Mouse (Mus musculus) liver, postnatal 0 days (tissue): ENCODE results near the gene Gm49405. TPM values are rescaled to one million over a fixed set of nuclear protein-coding genes. Genes with fewer than 3 reads are reported as not detected.

Experiments used
- ATAC-seq: fragments of 200-750 bp; cut with Nextera tagmentation; 2 replicates; pipeline ENCODE4 v1.8.0; 2017; ENCODE audit warnings: mild to moderate bottlenecking, moderate library complexity
- DNase-seq: peaks from one replicate; pipeline ENCODE4 v3.0.0-alpha.2; 2016
- H3K27ac ChIP-seq: fragments of 300-500 bp; sonication (generic); 2 replicates; pipeline ENCODE4 v1.5.1; 2014; ENCODE audit warnings: antibody characterized with exemption, moderate library complexity, mild to moderate bottlenecking, low read depth
- H3K27me3 ChIP-seq: fragments of 300-500 bp; sonication (generic); 2 replicates; pipeline ENCODE4 v1.6.1; 2014; ENCODE audit warnings: low read length, control low read depth, mixed read lengths; ENCODE audit not compliant: insufficient read depth
- H3K36me3 ChIP-seq: fragments of 300-500 bp; sonication (generic); replicated peaks from 2 replicates; pipeline ENCODE4 v1.6.1; 2014; ENCODE audit warnings: mild to moderate bottlenecking, control low read depth, low read length, moderate library complexity, mixed read lengths; ENCODE audit not compliant: insufficient read depth
- H3K4me1 ChIP-seq: fragments of 300-500 bp; sonication (generic); 2 replicates; pipeline ENCODE4 v1.6.1; 2014; ENCODE audit warnings: antibody characterized with exemption, mild to moderate bottlenecking, control low read depth; ENCODE audit not compliant: insufficient read depth
- H3K4me2 ChIP-seq: fragments of 300-500 bp; sonication (generic); 2 replicates; pipeline ENCODE4 v1.6.1; 2014; ENCODE audit warnings: low read depth, mild to moderate bottlenecking, low read length, moderate library complexity, mixed read lengths
- H3K4me3 ChIP-seq: fragments of 300-500 bp; sonication (generic); 2 replicates; pipeline ENCODE4 v1.5.1; 2014; ENCODE audit warnings: low read depth, low read length
- H3K9ac ChIP-seq: fragments of 300-500 bp; sonication (generic); replicated peaks from 2 replicates; pipeline ENCODE4 v1.6.1; 2014; ENCODE audit warnings: mild to moderate bottlenecking, moderate library complexity
- H3K9me3 ChIP-seq: fragments of 300-500 bp; sonication (generic); 2 replicates; pipeline ENCODE4 v1.6.1; 2016; ENCODE audit warnings: mild to moderate bottlenecking, control low read depth, low read length, mixed read lengths
- CTCF ChIP-seq: sonication (generic); IDR thresholded peaks from 2 replicates; pipeline ENCODE4 v1.5.1; 2016; ENCODE audit warnings: antibody characterized with exemption, low read depth
- EP300 ChIP-seq: IDR thresholded peaks from 2 replicates; pipeline ENCODE4 v1.6.1; 2016; ENCODE audit warnings: antibody characterized with exemption, low read depth, mild to moderate bottlenecking
- WGBS: fragments of 180-500 bp; shearing (Covaris S2); extraction: QIAGEN DNeasy Blood & Tissue Kit; methylation state at CpG from one replicate; pipeline ENCODE4 v1.1.7; 2014; ENCODE audit not compliant: insufficient replicate concordance; 5-methylcytosine and 5-hydroxymethylcytosine counted together
- polyA plus RNA-seq: library from polyadenylated mRNA; unstranded; fragments of >200 nt; fragmentation: Nextera tagmentation; extraction: Ambion mirVana; gene quantifications from 2 replicates; pipeline ENCODE4 v1.2.1, GENCODE M21; 2015

Gene Gm49405
- polyA plus RNA-seq, 1 experiment from 2014 or later, result 0.49 TPM

GRCm38 (mm10) chr19:4012432-4013022 is 12.1 kb downstream of the Gm49405 start, which contains the start of gene Ndufv1:
TSS of gene Ndufv1 (minus strand) at chr19:4012806.
- H3K4me2 ChIP-seq, result peak within 1 kb of the TSS; percentile 79
- peak within 1 kb of the TSS; percentile 76 for H3K27ac ChIP-seq
- peaks cover 29% of the 10 kb centered on the region for H3K36me3 ChIP-seq
- peak within 1 kb of the TSS; percentile 90 for H3K9ac ChIP-seq
- DNase-seq (peak; percentile 96), ATAC-seq (peak; percentile 99)
- no peaks in the 10 kb centered on the region for H3K9me3 ChIP-seq
- no peaks in the 10 kb centered on the region for H3K27me3 ChIP-seq
- peaks cover 6% of the 10 kb centered on the region for H3K4me1 ChIP-seq
- H3K4me3 ChIP-seq, result peak within 1 kb of the TSS; percentile 84
- 0% methylated on average over 40 of the region's 45 CpGs for WGBS
- TF ChIP-seq EP300 (0 out of 2 replicates have a peak, but pooled peaks have one; percentile 59), CTCF (peak; percentile 92)

GRCm38 (mm10) chr19:4013066-4013465 is 12.6 kb downstream of the Gm49405 start:
- peak overlapping the region; percentile 45 for H3K9ac ChIP-seq
- H3K27ac ChIP-seq, result no peak overlapping the region
- no peaks in the 10 kb centered on the region for H3K9me3 ChIP-seq
- H3K4me3 ChIP-seq, result peak overlapping the region; percentile 84
- no peak; the same call in 1 of the 2 replicates for ATAC-seq
- TF ChIP-seq CTCF (no peak), EP300 (no peak)
- no peak for DNase-seq
- peaks cover 23% of the 10 kb centered on the region for H3K36me3 ChIP-seq
- H3K27me3 ChIP-seq, result no peaks in the 10 kb centered on the region
- H3K4me1 ChIP-seq, result peaks cover 6% of the 10 kb centered on the region
- WGBS, result 15% methylated on average over 9 of the region's 9 CpGs
- H3K4me2 ChIP-seq, result peak overlapping the region; percentile 79

GRCm38 (mm10) chr19:4014802-4015201 is 14.4 kb downstream of the Gm49405 start:
- peaks cover 7% of the 10 kb centered on the region for H3K36me3 ChIP-seq
- H3K4me3 ChIP-seq, result no peak overlapping the region
- no peak overlapping the region for H3K27ac ChIP-seq
- H3K4me2 ChIP-seq, result no peak overlapping the region
- H3K27me3 ChIP-seq, result no peaks in the 10 kb centered on the region
- peaks cover 18% of the 10 kb centered on the region for H3K4me1 ChIP-seq
- H3K9me3 ChIP-seq, result no peaks in the 10 kb centered on the region
- DNase-seq, result no peak
- ATAC-seq, result no peak
- no peak overlapping the region; the same call in 1 of the 2 replicates for H3K9ac ChIP-seq
- TF ChIP-seq CTCF (no peak), EP300 (no peak)

DNA sequence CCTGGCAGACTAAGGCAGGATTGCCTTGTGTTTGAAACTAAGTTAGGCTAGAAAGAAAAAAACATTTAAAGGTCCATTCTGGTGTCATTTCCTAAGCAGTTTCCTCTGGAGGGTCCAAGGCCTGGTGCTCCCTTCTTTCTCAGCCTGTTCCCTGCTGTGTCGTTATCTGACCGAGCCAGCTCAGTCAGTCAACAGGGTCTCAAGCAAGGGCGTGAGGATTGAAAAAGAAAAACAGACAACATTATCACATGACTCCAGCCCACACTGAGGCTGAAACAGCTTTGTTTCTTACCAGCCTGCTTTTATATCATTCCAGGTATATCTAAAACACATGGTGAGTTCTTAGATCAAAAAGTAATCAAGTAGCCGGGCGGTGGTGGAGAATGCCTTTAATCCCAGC is 15.2 kb downstream of the Gm49405 start:
- no peaks in the 10 kb centered on the region for H3K27me3 ChIP-seq
- H3K9me3 ChIP-seq, result no peaks in the 10 kb centered on the region
- H3K9ac ChIP-seq, result no peak overlapping the region
- H3K4me1 ChIP-seq, result peaks cover 19% of the 10 kb centered on the region
- H3K36me3 ChIP-seq, result peaks cover 5% of the 10 kb centered on the region
- no peak overlapping the region for H3K4me2 ChIP-seq
- WGBS, result 45% methylated on average over 5 of the region's 5 CpGs
- DNase-seq (no peak), ATAC-seq (no peak)
- no peak overlapping the region for H3K4me3 ChIP-seq
- 0 out of 2 replicates have a peak overlapping the region, but pooled peaks have one; percentile 13 for H3K27ac ChIP-seq
- TF ChIP-seq CTCF, result no peak
- peak; percentile 22; the same call in 1 of the 2 replicates for TF ChIP-seq EP300

- Histone ChIP-seq H3K27me3 (no peaks in the 10 kb centered on the region), H3K4me1 (peaks cover 12% of the 10 kb centered on the region), H3K9ac (no peak overlapping the region), H3K4me2 (no peak overlapping the region), H3K27ac (no peak overlapping the region; the same call in 1 of the 2 replicates), H3K9me3 (no peaks in the 10 kb centered on the region), H3K36me3 (no peaks in the 10 kb centered on the region), H3K4me3 (no peak overlapping the region)
- ATAC-seq (no peak), DNase-seq (no peak)
- no peak for TF ChIP-seq CTCF
- TF ChIP-seq EP300, result no peak
- WGBS, result 73% methylated on average over 10 of the region's 10 CpGs
Measured at GRCm38 (mm10) chr19:4017921-4018587, 17.6 kb downstream of the Gm49405 start.

GRCm38 (mm10) chr19:4018743-4019583 is 18.5 kb downstream of the Gm49405 start:
- 30% methylated on average over 18 of the region's 18 CpGs for WGBS
- Histone ChIP-seq H3K9ac (no peak overlapping the region), H3K36me3 (no peaks in the 10 kb centered on the region), H3K27ac (peak overlapping the region; percentile 24; the same call in 1 of the 2 replicates), H3K27me3 (no peaks in the 10 kb centered on the region), H3K4me3 (no peak overlapping the region), H3K4me2 (peak overlapping the region; percentile 36), H3K4me1 (peaks cover 12% of the 10 kb centered on the region), H3K9me3 (no peaks in the 10 kb centered on the region)
- peak; percentile 80 for DNase-seq
- peak; percentile 18; the same call in 1 of the 2 replicates for TF ChIP-seq EP300
- TF ChIP-seq CTCF, result peak; percentile 90
- ATAC-seq, result peak; percentile 88
